Mouse (Mus musculus) kidney, postnatal 10 days (tissue): ENCODE results near the gene Nmral1.
A peak's percentile ranks its signal among the peaks of the same experiment; 100 is the strongest.
"Not testable (repeated sequence)": the region's sequence is repeated elsewhere in the genome, so short reads cannot be mapped to it uniquely, and the experiment has no call there.

Experiments used
- DNase-seq: peaks from one replicate; pipeline ENCODE4 v3.0.0; 2021; ENCODE audit warnings: mixed read lengths

Gene Nmral1

DNA sequence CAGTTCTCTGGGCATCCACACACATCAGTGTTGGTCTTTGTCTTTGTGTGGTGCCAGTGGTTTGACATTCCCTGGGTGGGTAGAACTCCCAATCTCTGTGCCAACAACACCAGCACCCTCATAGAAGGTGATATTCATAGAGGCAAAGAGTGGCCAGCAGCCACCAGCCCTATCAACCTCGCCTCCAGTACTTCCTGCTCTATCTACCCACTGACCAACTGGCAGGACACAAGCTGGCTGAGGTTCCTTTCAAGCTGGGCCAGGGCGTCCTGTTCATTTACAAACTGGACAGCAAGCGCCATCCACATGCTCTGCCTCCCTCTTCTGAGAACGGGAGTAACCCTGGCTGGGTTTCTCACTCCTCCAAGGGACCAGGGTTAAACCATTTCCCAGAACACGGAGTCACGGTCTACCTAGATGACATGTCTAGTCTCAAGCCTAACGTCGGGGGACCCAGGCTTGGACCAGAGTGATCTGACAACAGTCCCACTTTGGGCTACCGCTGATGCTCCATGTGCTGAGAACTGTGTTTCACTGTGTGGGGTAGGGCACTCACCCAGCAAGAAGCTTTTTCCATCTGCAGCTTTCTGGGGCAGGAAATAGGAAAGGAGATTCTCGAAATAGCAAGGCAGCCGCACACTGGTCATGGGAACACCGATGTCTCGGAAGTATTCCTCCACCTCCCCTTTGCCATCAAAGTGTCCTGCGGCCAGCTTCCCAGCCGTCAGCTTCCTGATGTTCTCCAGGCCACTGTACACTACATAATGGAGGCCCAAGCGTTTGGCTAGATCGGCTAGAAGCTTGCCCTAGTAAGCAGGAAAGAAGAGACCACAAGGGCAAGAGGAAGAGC, 5.1 kb downstream of the Nmral1 start:
- DNase-seq: no peak

DNA sequence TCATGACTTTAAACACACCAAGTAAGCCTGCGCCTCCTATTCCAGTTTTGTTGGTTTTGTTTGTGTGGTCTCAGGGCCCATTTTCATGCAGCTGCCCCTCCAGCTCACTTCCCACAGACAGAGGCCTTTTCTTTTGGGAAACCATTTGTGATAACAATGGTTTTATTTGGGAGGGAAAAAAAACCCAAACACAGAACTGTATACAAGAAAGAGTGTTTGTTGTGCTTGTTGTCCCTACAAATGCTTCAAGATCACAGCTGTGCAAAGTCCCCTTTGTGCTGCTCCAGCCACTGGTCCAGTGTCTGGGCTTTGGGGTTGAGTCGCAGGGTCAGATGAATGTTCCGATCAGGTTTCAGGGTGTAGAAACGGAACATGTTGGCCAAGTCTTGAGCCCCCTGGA, 8.0 kb downstream of the Nmral1 start:
- DNase-seq: no peak

DNA sequence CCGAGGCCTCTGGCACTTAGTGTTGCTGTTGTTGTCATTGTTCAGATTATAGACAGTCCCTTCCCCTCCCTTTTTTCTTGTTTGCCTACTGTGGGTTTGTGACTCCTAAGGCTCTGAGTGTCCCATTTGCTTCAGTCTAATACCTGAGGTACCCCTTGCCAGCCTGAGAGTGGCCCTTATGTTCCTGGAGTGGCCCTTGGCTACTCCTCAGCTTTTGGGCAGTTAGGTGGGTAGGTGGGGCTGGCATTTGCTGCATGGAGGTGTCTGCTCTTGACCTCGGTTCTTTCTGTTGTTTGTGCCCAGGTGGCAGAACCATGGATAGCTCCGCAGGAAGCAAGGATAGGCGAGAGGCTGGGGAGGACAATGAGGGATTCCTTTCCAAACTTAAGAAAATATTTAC, 13.6 kb downstream of the Nmral1 start:
- no peak for DNase-seq

DNA sequence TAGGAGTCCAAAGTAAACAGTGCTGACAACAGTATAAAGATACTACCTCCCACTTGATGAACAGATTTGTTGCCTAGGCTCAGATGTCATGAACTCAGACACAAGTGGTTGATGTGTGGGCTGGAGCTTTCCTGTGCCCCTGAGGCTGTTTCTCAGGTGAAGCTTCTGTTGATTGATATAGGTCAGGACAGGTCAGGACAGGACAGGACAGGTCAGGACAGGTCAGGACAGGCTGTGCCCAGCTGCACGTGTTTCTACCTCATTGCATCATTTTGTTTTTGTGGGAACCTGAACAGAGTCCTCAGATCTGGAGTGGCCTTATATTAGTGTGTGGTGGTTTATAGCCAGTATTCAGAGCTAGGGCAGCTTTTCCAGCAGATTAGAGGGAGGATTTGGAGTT, 16.5 kb downstream of the Nmral1 start:
- DNase-seq: no peak

DNA sequence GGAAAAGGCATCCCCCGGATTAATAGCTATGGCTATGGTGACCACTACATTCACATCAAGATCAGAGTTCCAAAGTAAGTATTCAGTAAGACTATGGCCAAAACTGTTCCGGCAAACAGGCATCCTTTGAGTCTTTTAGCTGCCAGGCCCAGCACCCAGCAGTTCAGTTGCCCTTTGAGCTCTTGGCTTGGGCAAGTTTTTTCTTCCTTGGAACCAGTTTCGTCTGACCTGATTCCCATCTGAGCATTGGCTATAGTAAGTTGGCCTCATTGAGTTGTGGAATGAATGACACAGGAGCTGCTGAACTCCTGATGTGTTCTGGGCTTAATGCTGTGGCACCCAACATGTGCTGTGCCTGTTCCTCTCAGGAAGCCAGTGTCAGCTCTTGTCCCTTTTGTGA, 17.9 kb downstream of the Nmral1 start:
- no peak for DNase-seq

DNA sequence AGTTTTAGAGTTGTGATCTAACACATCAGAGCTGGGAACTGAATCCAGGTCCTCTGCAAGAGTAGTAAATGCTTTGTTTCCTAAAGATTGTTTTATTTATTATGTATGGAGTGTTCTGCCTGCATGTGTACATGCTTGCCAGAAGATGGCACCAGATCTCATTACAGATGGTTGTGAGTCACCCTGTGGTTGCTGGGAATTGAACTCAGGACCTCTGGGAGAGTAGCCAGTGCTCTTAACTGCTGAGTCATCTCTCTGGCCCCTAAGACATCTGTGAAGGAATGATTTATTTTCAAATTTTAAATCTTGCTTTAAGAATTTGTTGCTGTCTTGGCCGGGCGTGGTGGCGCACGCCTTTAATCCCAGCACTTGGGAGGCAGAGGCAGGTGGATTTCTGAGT, 29.8 kb downstream of the Nmral1 start:
- DNase-seq: not testable (repeated sequence)

DNA sequence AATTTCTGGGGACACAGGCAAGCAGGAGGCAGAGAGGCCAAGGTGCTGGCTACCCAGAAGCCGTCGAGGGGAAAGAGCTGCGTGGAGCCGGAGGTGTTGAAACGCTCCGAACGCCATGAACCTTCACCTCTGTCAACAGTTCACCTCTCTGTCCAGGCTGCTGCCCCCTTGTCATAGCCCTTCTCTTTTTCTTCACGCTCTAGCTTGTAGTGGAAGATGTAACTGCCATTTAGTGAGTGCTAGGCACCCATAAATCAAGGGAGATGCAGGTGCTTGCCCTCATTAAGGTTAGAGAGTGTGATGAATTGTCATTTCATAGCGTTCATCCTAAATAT, 34.7 kb downstream of the Nmral1 start:
- no peak for DNase-seq

DNA sequence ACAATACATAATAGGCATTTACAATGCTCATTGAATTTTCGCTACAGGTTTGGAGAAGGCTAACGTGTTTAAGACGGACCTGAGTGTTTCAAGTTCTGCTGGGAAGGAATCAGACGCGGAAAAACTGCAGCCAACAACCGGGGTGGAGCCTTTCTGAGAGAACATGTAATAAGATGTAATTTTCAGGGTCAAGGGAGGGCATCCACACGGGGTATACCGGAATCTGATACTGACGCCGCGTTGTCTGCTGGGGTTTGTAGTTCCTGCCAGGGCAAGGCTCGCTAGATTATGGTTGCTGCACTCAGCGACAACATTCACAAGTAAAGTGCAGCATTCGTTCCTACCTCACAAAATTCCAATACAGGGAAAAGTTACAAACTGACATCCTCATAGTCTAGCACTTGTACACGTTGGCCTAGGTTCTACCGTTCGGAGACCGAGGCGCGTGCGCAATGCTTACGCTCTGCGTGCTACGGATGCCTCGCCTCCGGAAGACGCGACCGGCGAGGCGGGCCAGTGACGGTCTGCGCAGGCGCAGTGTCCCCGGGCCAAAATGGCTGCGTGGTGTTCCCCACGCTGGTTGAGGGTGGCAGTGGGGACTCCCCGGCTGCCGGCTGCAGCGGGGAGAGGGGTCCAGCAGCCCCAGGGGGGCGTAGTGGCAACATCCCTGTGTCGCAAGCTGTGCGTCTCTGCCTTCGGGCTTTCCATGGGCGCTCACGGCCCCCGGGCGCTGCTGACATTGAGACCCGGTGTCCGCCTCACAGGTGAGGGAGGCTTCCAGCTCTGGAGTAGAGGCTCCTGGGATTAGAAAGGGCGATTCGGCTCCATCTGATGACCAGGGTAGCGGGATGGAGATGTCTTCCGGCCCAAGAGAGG, 35.3 kb downstream of the Nmral1 start:
- peak; percentile 98 for DNase-seq

DNA sequence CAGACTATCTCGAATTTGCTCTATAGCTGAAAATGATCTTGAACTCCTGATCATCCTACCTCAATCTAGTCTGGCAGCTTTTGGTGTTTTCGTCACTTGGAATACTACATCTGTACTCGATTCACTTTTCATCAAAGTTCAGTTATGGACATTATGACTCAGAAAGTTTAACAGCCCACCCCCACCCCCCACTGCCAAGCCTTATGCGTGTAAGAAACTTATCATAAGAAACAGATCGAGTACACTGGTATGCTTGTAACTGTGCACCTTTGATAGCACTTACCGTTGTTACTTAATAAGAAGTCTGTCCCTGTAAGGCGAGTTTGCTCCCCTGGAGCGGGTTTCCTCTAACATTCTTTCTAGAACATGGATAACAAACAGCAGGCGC, 36.0 kb downstream of the Nmral1 start:
- no peak for DNase-seq

DNA sequence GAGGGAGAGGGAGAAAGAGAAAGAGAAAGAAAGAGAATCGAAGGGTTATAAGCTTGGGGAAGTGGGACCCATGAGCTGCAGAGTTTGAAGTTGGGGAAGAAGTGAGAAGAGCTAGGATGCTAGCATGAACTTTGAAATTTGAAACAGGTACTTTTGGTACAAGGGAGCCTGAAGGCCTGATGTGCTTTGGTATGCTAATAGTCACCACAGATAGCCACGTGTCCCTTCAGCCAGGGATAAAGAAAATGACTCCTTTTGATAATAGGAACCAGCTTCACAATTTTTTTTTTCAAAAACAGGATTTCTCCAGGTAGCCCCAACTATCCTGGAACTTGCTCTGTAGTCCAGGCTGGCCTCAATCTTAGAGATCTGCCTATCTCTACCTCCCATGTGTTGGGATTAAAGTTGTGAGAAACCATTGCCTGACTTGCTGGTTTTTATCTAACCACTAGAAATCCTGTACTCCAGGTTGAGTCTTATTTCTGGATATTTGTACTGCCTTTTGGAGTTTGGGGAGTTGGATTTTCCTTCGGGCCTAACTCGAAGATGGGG, 36.5 kb downstream of the Nmral1 start:
- no peak for DNase-seq

DNA sequence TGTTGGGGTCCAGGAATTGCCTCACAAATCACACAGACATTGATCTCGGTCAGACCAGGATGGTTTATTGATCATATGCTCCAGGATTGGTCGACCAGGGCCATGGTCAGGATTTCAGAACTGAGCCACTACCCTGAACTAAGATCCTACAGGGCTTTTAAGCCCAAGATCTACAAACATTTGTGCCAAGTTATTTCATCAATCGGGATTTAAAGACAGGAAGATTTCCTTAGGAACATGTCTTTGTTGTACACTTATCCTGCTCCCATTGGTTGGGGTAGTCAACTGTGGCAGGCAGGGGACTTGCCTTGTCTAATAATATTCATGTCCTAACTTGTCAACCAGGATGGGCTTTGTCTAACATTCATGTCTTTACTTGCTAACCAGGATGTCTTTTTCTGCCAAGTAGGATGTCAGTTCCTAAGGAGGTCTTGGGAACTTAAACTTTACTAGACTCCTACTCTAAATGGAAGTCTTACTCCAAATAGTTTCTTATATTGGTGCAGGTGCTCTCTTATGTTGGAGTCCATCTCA, 38.2 kb downstream of the Nmral1 start:
- DNase-seq: not testable (repeated sequence)

DNA sequence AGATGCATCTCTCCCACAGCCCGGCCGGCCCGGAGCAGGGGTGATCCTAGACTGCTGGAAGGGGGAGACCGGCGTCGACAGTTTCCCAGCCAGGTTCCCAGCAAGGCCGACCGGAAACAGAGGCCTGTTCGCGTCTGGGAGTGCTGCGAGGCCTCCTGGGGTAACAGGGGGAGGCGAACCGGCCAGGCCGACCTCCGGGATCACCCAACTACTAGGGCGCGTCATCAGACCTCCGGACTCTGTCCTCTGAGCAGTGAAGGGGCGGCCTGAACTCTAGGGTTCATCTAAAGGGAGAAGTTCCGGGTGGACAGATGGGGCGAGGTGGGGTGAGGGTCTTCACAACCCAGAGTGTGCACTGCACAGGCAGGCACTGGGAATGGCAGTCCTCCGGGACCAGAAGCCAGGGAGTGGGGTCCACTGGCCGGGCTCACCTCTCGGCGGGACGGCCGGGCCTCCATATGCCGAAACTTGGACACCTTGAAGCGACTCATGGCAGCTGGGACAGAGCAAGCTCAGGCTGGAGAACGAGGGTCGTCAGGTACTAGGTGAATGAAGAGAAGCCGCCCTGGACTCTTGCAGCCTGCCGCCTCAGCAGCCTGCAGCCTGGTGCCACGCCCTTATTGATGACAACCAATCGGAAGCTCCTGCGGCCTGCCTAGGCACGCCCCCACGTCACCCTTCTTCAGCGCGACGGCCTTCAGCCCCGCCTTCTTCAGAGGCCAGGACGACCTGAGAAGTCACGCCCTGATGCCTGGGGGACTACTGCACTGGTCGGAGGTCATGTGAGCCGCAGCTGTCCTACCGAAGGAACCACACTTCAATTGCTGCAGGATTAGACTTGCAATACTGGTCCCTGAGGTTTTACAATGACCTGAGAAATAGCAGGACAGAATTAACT, 39.8 kb downstream of the Nmral1 start, which contains the start of gene Coro7:
Coro7 (minus strand) TSS at position 657 of the 898 bp plus-strand sequence.
- DNase-seq: peak; percentile 94

DNA sequence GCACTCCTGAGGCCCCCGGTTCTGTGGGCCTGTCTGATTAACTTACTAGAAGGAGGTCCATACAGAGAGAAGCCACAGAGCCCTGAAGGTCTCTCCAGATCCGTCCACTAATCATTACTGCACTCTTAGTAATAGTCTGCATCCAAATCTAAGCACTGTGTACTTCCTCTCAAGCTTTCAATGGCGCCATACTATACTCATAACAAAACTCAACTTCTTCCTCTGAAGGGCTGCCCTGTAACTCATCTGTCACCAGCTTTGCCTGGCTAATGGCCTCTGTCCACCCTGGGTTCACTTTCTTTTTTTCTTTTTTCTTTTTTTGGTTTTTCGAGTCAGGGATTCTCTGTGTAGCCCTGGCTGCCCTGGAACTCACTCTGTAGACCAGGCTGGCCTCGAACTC, 41.1 kb downstream of the Nmral1 start:
- no peak for DNase-seq

DNA sequence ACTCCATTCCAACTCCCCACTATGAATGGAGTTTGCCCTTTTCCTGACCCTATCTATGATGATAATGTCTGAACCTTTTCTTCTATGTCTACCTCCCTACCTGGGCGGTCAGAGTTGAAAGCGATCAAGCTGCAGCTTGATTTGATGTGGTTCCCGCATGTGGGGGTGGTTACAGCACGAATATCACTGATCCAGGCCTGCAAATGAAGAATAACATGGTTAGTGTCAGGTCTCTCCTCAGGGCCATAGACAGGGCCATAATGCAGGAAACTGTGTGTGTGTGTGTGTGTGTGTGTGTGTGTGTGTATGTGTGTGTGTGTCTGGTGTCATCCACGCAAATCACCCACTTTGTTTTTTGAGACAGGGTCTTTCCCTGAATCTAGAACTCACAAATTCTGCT, 42.3 kb downstream of the Nmral1 start:
- no peak for DNase-seq

DNA sequence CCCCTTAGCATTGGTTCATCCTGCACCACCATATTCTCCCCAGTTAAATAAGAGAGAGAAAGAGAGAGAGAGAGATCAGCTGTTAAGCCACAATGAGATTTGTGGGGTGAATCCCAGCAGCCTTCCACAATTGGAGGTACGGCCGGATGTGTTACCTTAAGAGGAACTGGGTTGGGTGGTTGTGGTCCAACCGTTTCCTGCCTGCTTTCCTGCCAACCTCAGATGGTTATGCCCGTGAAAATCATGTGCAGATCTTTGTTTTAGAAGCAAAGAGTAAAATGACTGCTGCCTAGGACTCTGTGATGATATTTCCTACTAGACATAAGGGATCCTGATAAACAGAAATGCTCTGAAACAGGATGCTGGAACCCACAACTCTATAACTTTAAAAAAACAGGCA, 45.1 kb downstream of the Nmral1 start:
- no peak for DNase-seq

DNA sequence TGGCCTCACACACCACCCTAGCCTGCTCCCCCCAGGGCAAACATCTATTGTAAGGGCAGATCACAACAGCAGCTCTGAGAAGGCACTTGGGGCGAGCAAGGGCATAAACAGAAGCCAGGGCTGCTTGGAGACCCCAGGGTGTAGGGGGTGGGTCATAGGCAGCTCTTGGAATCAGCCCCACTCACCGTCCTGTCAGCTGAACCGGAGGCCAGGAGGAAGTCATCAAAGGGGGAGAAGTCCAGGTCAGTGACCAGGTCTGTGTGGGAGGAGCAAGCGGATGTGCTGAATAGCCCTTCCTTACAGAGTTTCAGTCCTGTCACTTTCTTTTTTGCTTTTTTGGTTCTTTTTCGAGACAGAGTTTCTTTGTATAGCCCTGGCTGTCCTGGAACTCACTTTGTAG, 48.8 kb downstream of the Nmral1 start:
- DNase-seq: no peak

DNA sequence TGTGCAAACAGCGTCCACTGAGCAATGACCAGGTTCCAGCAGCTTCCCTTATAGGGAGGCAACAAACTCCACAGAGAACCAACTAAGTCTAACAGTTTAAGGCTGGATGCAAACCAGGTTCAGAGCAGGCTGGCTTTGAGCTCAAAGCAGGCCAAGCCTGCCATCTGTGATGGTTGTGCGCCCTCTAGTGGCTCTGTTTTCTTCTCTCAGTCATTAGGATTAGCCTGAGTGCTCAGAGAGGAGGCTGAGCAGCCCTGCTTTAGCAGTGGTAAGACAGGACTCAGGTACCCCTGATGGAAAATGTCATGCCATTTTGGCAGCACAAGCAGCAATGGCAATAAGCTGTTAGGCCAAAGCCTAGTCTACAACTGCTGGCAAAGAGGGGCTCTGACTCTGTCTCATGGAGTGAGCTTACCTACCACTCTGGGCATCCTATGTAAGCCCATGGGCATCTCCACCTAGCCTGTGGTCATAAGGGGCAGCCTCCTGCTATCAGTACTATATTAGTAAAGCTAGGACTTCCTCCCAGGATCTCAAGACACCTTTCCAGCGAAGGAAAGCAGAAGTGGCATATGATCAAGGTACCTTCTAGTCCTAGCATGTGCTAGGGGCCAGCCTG, 51.9 kb downstream of the Nmral1 start:
- peak; percentile 95 for DNase-seq

DNA sequence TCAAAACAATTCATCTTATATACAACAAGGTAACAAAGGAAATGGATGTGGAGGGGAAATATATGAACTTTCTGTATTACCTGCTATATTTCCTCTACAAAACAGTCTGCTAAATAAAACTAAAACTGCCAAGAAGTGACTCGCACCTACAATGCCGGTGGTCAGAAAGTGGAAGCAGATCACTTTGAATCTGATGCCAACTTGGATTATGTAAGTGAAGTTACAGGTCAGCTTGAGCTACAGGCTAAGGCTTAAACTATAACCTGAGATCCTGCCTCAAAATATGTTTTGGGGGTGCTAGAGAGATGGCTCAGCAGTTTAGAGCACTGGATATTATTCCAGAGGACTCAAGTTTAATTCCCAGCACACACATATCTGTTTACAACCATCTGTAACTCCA, 53.4 kb downstream of the Nmral1 start:
- no peak for DNase-seq

DNA sequence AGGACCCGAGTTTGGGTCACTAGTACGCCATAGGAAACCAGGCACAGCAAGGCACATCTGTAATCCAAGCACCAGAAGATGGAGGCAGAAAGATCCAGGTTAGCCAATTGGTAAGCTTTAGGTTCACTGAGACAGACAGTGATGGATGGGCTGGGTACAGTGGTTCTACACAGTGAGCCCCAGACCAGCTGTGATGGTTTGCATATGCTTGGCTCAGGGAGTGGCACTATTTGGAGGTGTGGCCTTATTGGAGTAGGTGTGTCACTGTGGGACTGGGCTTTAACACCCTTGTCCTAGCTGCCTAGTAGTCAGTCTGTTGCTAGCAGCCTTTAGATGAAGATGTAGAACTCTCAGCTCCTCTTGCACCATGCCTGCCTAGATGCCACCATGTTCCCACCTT, 55.4 kb downstream of the Nmral1 start:
- no peak for DNase-seq

DNA sequence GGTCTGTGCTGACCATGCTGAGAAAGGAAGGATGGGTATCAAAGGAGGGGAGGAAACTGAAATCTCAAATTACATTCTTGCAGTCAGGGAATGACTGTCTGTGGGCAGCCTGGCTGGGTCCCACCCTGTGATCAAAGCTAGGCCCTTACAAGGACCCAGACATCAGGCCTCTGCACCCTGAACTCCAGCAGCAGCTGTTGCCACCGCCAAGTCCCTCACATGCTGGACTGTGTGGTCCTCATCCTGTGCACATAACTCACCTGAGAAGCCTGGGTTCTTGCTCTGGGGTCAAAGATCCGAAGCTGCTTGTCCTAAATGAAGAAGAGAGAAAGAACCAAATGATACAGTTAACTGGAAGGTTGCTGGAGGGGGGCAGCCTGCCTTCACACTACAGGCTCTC, 57.6 kb downstream of the Nmral1 start:
- DNase-seq: no peak
